Mouse (Mus musculus) CH12.LX (cell line): Measurements from ENCODE around the gene Fam107b.

Experiments used
- CTCF ChIP-seq, 2 experiments: IDR thresholded peaks in 1 of 2; conservative IDR thresholded peaks in 1 of 2; 2 replicates each; pipeline ENCODE4 v1.5.1; 2011 to 2012; ENCODE audit warnings: low read depth in 2 of 2, low read length in 2 of 2, improper control_type of control experiment in 1 of 2, inconsistent platforms in 1 of 2, mild to moderate bottlenecking in 1 of 2, moderate library complexity in 1 of 2
- KAT2A ChIP-seq: IDR thresholded peaks from 2 replicates; pipeline ENCODE4 v1.6.1; 2012; ENCODE audit warnings: low read length, improper control_type of control experiment, inconsistent platforms; ENCODE audit not compliant: insufficient replicate concordance
- MYC ChIP-seq: IDR thresholded peaks from 2 replicates; pipeline ENCODE4 v1.6.1; 2011; ENCODE audit warnings: low read depth, mild to moderate bottlenecking, improper control_type of control experiment, low read length
- RCOR1 ChIP-seq: conservative IDR thresholded peaks from 2 replicates; pipeline ENCODE4 v1.6.1; 2012; ENCODE audit warnings: low read depth, mild to moderate bottlenecking, inconsistent platforms, low read length, improper control_type of control experiment

- TF ChIP-seq MYC: no peak
- no peak for TF ChIP-seq RCOR1
- no peak for TF ChIP-seq KAT2A
- no peak for TF ChIP-seq CTCF (conservative IDR thresholded peaks at IDR 0.05 in 1 of 2, IDR thresholded peaks at IDR 0.05 in 1 of 2; ENCODE audit: low read depth in 2 of 2, low read length in 2 of 2)
These were observed 139.6 kb downstream of the Fam107b start for GRCm38 (mm10) chr2:3709882-3710281.
